Mouse (Mus musculus): ENCODE measurements around the gene BC048507. TPM values are rescaled to one million over a fixed set of nuclear protein-coding genes. Genes with fewer than 3 reads are reported as not detected.

The BC048507 gene
- total RNA-seq (2012; rRNA removed) (not detected in 2 replicates), polyA plus RNA-seq (2012; ENCODE audit: insufficient read depth in 1 of 2, insufficient read length in 2 of 2, low read depth in 1 of 2, low replicate concordance in 2 of 2, missing spikeins in 1 of 2) (not detected)

DNA sequence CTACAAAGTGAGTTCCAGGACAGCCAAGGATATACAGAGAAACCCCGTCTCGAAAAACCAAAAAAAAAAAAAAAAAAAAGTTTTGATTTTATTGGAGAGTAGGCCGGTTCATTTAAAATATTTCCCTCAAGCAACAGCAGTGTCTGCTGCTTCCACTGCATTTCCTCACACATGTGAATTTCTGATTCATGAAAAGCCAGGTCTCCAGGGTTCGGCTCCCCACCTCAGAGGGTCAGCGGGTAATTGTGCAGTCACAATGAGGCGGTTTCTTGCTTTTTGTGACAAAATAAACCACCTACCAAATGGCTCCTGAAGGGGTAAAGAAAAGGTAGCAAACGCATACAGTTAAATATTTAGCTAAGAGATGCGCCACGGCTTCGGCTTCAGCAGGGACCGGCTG lies at the start of gene BC048507:
BC048507 (plus strand) TSS at position 301 of the 400 bp plus-strand sequence.
- Histone ChIP-seq H3K36me3 (ENCODE audit: control insufficient read depth in 1 of 2, insufficient read depth in 2 of 2, low read length in 2 of 2) (no peaks in the 10 kb centered on the region), H3K27me3 (ENCODE audit: control insufficient read depth in 1 of 2, insufficient read depth in 2 of 2, low read length in 2 of 2) (no peaks in the 10 kb centered on the region), H3K27ac (ENCODE audit: control insufficient read depth, low read depth, low read length) (no peak within 1 kb of the TSS), H3K9ac (ENCODE audit: control insufficient read depth, low read depth, low read length, poor library complexity, severe bottlenecking) (no peak within 1 kb of the TSS), H3K9me3 (replicated peaks; ENCODE audit: insufficient read depth, low read length) (no peaks in the 10 kb centered on the region), H3K79me2 (ENCODE audit: control insufficient read depth, insufficient read depth, low read length, poor library complexity) (no peaks in the 10 kb centered on the region), H3K4me1 (ENCODE audit: control insufficient read depth in 1 of 2, insufficient read depth in 2 of 2, low read length in 2 of 2) (no peaks in the 10 kb centered on the region), H3K4me3 (ENCODE audit: control insufficient read depth in 1 of 2, insufficient read depth in 1 of 2, low read depth in 2 of 2, low read length in 2 of 2) (no peak within 1 kb of the TSS)
- TF ChIP-seq SIN3A (IDR thresholded peaks at IDR 0.05; ENCODE audit: low read length) (no peak), MAFK (IDR thresholded peaks at IDR 0.05; ENCODE audit: borderline replicate concordance, low read depth, low read length) (no peak), EP300 (IDR thresholded peaks at IDR 0.05; ENCODE audit: low read depth in 1 of 2, low read length in 2 of 2) (no peak), POLR2A (IDR thresholded peaks at IDR 0.05; ENCODE audit: control insufficient read depth in 1 of 2, insufficient read depth in 1 of 2, low read depth in 1 of 2, low read length in 2 of 2, poor library complexity in 1 of 2) (no peak), ETS1 (IDR thresholded peaks at IDR 0.05; ENCODE audit: low read depth, low read length) (no peak), UBTF (IDR thresholded peaks at IDR 0.05; ENCODE audit: borderline replicate concordance, insufficient read depth, low read depth, low read length) (no peak), ELF1 (IDR thresholded peaks at IDR 0.05; ENCODE audit: low read depth, low read length) (no peak), E2F4 (IDR thresholded peaks at IDR 0.05; ENCODE audit: borderline replicate concordance, low read depth, low read length) (no peak), SMC3 (IDR thresholded peaks at IDR 0.05; ENCODE audit: low read depth, low read length) (no peak), TAL1 (IDR thresholded peaks at IDR 0.05; ENCODE audit: low read length) (no peak), USF2 (IDR thresholded peaks at IDR 0.05; ENCODE audit: borderline replicate concordance in 1 of 2, insufficient read depth in 1 of 2, low read depth in 1 of 2, low read length in 2 of 2) (no peak), TCF12 (IDR thresholded peaks at IDR 0.05; ENCODE audit: low read depth, low read length) (no peak), ZNF384 (IDR thresholded peaks at IDR 0.05; ENCODE audit: low read depth, low read length) (no peak), MYC (IDR thresholded peaks at IDR 0.05; ENCODE audit: low read depth, low read length) (no peak), BHLHE40 (IDR thresholded peaks at IDR 0.05; ENCODE audit: borderline replicate concordance, low read depth, low read length) (no peak), JUND (IDR thresholded peaks at IDR 0.05; ENCODE audit: low read depth, low read length) (no peak), NRF1 (IDR thresholded peaks at IDR 0.05; ENCODE audit: insufficient read depth, low read depth, low read length, poor library complexity, severe bottlenecking) (no peak)
- no peak for DNase-seq (ENCODE audit: low read depth, low spot score)

DNA sequence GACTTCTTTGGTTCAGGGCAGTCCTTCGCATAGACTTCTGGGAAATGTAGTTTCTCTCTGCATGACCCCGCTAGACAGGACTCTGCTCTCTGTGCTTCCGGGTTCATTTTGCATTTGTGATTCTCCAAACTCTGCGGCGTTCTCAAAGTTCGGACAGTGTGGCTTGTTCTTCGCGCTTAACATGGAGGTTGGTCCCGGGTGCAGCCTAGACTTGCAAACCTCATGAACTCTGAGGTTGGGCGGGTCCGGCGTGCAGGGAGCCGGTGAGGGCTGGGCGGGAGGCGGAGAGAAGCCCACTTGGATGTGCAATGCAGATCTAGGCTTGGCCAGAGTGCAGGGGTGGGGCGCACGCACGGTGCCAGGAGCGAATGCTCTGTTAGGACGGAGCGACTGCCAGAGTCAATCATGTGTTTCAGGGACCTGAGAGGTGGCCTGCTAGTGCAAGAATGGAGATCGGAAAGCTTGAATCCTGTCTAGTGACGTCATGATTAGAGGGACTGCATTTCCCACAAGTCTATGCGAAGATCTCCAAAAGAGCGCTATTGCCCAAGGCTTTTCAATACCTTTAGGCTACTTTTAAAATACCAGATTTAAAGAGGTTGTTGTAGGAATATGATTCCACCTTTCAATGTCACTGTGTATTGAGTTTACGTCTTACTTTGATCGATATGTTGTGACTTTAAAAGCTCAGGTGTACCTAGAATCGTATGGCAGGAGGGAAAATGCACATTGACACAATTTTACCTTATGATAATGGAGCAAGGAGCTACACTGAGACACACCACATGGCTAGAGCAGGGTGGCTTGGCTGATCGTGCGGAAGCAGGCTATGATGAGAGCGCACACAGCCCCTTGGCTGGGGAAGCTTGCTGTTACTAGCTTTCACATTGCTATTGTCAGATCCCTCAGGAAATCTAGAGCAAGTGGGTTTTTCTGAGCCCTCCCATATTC lies 49.1 kb upstream of the BC048507 start, which contains the start of gene Zfp273:
Zfp273 (plus strand) TSS at position 31 of the 951 bp plus-strand sequence.
- H3K4me1 ChIP-seq (ENCODE audit: control insufficient read depth in 1 of 2, insufficient read depth in 2 of 2, low read length in 2 of 2): no peaks in the 10 kb centered on the region
- H3K36me3 ChIP-seq (ENCODE audit: control insufficient read depth in 1 of 2, insufficient read depth in 2 of 2, low read length in 2 of 2): no peaks in the 10 kb centered on the region
- H3K4me3 ChIP-seq (ENCODE audit: control insufficient read depth in 1 of 2, insufficient read depth in 1 of 2, low read depth in 2 of 2, low read length in 2 of 2): peak within 1 kb of the TSS; percentile 67 to 73
- peak within 1 kb of the TSS; percentile 53 for H3K27ac ChIP-seq (ENCODE audit: control insufficient read depth, low read depth, low read length)
- no peaks in the 10 kb centered on the region for H3K27me3 ChIP-seq (ENCODE audit: control insufficient read depth in 1 of 2, insufficient read depth in 2 of 2, low read length in 2 of 2)
- peak within 1 kb of the TSS; percentile 55 for H3K9ac ChIP-seq (ENCODE audit: control insufficient read depth, low read depth, low read length, poor library complexity, severe bottlenecking)
- H3K79me2 ChIP-seq (ENCODE audit: control insufficient read depth, insufficient read depth, low read length, poor library complexity): no peaks in the 10 kb centered on the region
- no peaks in the 10 kb centered on the region for H3K9me3 ChIP-seq (replicated peaks; ENCODE audit: insufficient read depth, low read length)
- peak; percentile 89 for DNase-seq (ENCODE audit: low read depth, low spot score)
- no peak for TF ChIP-seq MAZ (IDR thresholded peaks at IDR 0.05; ENCODE audit: low read depth, low read length)
- TF ChIP-seq TBP (IDR thresholded peaks at IDR 0.05; ENCODE audit: low read depth, low read length): 0 out of 2 replicates have a peak, but pooled peaks have one; percentile 39
- TF ChIP-seq POLR2A (IDR thresholded peaks at IDR 0.05; ENCODE audit: control insufficient read depth in 1 of 2, insufficient read depth in 1 of 2, low read depth in 1 of 2, low read length in 2 of 2, poor library complexity in 1 of 2): peak in 1 of 2 experiments; percentile 33; a peak in 2 of 4 replicates
- no peak for TF ChIP-seq RCOR1 (IDR thresholded peaks at IDR 0.05; ENCODE audit: low read depth, low read length)
- no peak for TF ChIP-seq POLR2AphosphoS5 (IDR thresholded peaks at IDR 0.05; ENCODE audit: borderline replicate concordance, low read depth, low read length)
- TF ChIP-seq RAD21 (IDR thresholded peaks at IDR 0.05; ENCODE audit: low read depth, low read length): no peak
- TF ChIP-seq ZMIZ1 (IDR thresholded peaks at IDR 0.05; ENCODE audit: low read depth, low read length): no peak
- TF ChIP-seq SIN3A (IDR thresholded peaks at IDR 0.05; ENCODE audit: low read length): peak; percentile 30; the same call in 1 of the 2 replicates
- no peak for TF ChIP-seq ZNF384 (IDR thresholded peaks at IDR 0.05; ENCODE audit: low read depth, low read length)
- TF ChIP-seq TAL1 (IDR thresholded peaks at IDR 0.05; ENCODE audit: low read length): no peak
- no peak for TF ChIP-seq CHD1 (IDR thresholded peaks at IDR 0.05; ENCODE audit: low read depth, low read length)
- no peak for TF ChIP-seq UBTF (IDR thresholded peaks at IDR 0.05; ENCODE audit: borderline replicate concordance, insufficient read depth, low read depth, low read length)
- TF ChIP-seq NRF1 (IDR thresholded peaks at IDR 0.05; ENCODE audit: insufficient read depth, low read depth, low read length, poor library complexity, severe bottlenecking): no peak
- peak; percentile 70 for TF ChIP-seq KAT2A (conservative IDR thresholded peaks at IDR 0.05; ENCODE audit: low read depth, low read length)
- no peak for TF ChIP-seq MEF2A (IDR thresholded peaks at IDR 0.05; ENCODE audit: extremely low read depth, insufficient replicate concordance, low read depth, low read length, poor library complexity, severe bottlenecking)
- no peak for TF ChIP-seq MAFK (IDR thresholded peaks at IDR 0.05; ENCODE audit: borderline replicate concordance, low read depth, low read length)

All from MEL (cell line).